Mouse (Mus musculus) brain, embryonic 18.5 days (tissue): Measurements from ENCODE around the gene Sh3kbp1.

ENCODE experiments used
- DNase-seq: peaks from one replicate; pipeline ENCODE4 v3.0.0-alpha.2; 2012; ENCODE audit warnings: low read depth, low spot score

Sh3kbp1 gene

DNA sequence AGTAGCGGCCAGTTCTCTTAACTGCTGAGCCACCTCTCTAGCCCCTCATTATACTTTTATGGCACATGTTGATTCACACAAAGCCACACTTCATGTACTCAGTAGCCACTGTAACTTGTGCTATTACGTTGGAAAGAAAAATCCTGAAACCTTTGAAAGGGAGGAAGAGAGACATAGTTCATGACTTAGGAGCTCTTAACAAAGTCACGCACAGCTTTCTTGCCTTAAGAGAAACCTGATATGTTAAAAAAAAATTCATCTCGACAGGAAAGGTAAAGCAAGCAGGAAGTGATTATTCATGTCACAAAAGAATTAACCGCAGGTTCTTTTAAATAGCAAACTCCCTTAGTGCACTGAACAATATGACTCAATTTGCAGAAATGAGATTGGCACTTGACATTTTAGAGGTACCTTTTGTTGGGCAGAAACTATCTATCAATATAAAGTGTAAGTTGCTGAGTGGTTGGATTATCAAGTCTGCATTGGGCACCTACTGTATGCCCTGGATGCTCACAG is 51.3 kb downstream of the Sh3kbp1 start:
- no peak for DNase-seq

DNA sequence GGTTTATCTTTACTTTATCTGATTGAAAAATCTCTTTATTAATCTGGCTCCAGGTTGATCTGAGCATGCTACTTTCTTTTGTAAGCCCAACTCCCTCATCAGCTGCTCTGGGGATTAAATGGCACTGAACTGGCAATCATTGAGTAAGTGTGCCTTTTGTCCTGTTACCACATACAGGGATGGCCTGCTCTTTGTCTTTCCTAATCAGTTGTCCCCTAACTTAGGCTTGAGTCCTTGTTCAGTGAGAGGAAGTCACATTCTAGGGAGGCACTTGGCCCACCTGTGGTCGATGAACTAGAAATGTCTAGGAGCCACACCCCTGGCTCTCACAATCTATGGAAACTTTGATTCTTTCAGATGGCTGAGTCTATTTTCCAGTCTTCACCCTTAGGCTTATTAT is 58.4 kb downstream of the Sh3kbp1 start:
- DNase-seq = no peak

DNA sequence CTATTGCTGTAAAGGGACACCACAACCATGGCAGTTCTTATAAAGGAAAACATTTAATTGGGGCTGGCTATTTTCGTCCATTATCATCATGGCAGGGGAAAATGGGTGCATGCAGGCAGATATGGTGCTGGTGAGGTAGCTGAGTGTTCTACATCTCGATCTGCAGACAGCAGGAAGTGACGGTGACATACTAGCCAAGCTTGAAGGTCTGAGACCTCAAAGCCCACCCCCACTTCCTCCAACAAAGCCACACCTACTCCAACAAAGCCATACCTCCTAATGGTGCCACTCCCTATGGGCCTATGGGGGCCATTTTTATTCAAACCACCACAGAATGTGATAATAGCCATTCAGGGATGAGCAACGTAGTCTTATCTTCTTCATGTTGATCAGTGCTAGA is 59.8 kb downstream of the Sh3kbp1 start:
- DNase-seq = no peak

DNA sequence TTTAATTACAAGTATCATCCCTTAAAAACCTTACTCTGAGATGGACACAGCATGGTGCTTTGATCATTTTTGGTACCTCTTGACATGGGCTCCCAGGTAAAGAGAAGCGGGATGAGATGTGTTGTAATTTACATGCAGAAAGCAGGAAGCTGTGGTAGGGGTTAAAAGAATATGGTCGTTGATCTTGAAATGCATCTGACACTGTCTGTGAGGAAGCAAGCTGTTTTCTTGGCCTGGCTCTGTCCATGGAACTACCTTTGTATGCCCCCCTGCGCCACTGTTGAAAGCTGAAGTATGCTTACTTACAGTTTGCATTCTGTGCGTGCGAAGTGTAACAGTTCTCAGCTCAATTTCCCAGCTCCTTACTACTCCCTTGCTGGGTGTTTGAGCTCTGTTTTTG is 61.6 kb downstream of the Sh3kbp1 start:
- DNase-seq = no peak

DNA sequence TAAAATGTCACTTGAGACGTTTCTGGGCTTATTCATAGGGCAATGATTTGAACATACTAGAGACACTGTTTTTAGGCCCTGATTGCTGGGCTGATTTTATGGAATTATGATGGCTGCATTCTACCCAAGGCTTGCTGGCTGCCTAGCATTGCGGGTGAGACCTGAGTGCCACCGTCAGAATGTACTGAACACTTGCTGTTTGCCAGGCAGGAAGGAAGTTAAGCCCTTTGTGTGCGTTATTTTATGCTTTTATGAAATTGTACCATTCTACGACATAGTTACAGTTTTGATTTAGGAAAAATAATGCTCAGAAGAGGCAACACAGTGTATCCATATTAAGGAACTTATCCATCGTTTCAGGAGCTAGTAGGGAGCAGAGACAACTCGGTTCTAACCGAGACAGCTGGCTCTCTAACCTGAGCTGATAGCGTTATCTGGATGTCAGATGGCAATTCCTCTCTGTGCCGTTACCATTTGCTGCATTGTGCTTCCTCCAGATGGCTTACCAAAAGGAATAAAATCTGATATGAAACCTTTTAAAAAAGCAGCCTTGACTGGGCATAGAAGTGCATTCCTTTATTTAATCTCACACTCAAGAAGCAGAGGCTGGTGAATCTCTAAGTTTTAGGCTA is 62.8 kb downstream of the Sh3kbp1 start:
- DNase-seq = no peak

DNA sequence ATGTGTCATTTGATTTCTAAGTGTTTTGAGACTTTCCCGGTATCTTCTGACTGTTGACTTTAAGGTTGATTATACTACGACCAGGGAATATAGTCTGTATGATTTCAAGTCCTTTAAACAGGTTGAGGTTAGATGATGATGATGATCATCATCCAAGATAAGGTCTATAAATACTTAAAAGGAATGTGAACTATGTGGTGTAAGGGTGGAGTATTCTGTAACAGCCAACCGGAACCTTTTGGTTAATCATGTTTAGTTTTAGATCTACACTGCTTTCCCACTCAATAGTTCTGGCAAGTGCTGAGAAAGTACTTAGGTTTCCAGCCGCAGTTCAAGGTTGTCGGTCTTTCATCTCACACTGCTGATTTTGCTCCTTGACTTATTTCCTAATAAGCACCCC is 66.1 kb downstream of the Sh3kbp1 start:
- DNase-seq = no peak

DNA sequence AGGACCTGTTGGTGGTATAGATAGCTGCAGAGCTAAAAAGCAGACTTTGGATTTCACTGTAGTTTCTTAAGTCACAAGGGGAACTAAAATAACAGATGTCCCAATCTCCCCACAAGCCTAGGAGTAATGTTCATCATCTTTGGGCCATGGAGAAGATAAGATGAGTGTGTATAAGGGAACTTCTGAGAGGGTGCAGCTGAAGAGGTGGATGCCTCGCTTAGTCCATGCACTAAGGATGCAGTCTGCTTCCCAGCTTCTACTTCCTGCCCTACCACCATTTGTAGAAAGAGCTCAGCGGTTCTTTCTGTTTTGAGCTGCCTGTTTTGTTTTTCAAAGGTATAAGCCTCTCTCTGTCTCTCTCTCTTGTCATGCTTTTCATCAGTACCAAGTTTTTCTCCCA is 69.5 kb downstream of the Sh3kbp1 start:
- DNase-seq = no peak

DNA sequence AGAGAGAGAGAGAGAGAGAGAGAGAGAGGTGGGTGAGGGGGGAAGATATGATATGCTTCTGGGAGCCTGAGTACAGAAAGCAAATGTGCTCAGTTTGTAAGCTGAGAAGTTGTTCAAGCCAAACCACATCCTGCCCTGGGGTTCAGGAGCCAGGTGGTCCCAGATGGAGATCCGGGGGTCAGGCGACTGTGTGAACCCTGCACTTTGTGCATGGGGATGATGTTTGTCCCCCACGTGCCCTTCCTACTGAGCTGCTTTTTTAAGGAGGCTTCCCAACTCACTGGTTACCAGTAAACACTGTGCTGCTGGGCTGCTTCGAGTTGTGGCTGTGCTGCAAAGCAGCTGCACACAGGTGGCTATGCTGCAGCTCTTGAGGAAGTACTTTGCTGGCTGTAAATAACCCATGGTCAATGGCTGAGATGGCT is 70.0 kb downstream of the Sh3kbp1 start:
- DNase-seq = no peak

DNA sequence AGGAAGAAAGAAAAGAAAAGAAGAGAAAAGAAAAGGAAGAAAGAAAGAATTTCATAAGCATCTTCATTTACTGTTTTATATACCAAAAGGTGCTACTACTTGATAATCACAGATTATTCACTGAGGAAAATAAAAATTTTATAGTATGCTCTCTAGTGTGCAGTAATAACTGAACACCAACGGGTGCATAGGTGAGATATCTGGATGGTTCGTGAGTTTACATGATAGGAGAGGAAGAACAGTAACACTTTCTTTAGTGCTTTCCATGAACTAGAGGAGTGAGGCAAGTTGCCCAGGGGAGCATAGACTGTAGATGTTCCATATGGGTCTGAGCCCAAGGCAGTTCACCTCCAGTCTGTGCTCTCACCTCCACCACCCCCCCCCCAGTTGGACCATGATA is 75.8 kb downstream of the Sh3kbp1 start:
- DNase-seq = no peak

DNA sequence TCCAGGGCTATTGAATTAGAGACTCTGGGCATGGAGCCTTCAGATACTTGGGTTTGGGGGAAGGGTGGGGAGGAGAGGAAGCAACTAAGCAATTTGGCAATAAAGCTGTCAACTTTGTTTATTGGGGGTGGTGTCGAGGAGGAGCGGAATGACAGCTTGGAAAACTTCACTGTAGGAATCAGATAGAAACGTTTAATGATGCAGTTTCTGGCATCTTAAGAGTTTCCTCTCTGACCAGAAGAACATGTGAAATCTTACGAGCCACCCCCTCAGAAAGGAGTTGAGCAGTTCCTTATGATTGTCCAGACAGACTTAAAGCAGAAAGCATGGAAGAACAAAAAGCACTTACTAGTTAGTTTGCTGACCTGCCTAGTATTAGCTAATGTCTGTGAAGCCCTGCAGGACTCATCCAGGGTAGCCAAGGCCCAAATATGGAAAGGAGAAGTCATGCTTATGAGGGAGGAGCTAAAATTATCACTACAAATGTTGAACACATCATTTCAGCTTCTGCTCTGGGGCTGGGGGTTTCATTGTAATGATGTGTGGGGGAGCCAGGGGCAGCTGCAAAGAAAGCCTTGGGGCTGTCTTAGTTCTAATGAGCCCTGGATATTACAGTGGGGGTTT is 77.4 kb downstream of the Sh3kbp1 start:
- DNase-seq = no peak

DNA sequence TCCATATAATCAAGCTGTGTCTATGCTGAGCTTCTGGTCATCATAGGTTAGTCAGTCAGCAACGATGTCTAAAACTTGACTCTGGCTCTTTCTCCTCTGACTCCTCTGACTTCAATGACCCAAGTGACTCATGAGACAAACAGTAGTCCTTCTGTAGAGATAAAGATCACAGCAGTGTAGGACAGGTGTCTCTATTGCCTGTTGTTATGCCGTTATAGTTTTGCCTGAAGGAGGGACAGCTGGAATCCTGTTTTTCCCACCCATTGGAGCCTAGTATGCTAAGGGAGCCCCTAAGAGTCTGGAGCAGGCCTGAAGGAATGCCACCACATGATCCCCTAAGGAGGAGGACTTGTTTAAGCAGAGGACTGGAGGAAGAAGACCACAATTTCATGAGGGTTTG is 78.3 kb downstream of the Sh3kbp1 start:
- DNase-seq = no peak

DNA sequence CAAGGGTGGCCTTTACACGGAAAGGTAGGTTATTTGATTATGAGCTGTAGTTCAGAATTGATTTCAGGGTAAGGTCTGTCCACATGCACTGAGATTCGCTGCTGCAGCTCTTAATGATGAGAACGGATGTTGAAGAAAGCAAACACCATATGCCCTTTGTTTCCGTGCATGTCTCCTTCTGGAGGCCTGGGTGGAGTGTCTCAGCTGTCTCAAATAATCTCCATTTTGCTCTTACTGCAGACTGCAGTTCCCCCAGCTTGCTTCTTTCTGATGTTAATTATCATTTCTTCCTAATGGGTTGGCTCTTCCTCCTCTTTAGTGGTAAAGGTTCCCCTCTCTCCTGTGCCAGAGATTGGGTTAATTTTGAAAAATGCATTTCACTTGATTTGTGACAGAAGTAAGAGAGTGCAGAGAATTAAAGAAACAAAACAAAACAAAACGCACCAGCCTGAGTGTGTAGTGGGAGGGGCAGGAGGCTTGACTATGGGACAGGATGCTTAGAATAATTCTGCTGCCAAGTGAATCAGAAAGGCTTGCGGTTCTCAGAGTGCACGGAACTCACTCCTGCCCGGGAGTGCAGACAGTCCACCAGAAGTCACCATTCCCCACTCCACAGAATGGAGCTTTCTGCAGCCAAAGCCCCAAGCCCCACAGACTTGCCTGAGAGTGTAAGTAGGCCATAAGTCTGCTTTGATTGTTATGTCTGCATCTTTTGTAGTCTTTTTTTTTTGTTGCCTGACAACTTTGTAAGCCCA is 81.2 kb downstream of the Sh3kbp1 start:
- no peak for DNase-seq

DNA sequence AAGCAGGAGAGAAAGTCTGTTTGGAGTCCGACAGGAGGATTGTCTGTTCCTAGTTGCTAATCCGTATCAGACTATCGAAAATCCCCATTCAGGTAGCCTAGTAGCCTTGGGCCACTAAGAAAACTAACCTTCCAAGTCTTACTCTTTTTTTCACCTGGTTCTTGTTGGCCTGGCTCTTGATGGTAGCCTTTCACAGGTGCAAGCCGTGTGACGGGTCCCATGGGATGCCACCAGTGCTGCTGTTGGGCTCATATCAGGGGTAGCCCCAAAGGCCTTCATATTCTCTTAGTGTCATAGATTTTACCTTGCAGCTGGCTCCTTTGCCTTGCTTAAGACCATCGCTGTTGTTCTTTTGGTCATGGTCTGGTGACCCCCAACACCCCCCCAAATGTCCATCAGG is 82.2 kb downstream of the Sh3kbp1 start:
- no peak for DNase-seq

DNA sequence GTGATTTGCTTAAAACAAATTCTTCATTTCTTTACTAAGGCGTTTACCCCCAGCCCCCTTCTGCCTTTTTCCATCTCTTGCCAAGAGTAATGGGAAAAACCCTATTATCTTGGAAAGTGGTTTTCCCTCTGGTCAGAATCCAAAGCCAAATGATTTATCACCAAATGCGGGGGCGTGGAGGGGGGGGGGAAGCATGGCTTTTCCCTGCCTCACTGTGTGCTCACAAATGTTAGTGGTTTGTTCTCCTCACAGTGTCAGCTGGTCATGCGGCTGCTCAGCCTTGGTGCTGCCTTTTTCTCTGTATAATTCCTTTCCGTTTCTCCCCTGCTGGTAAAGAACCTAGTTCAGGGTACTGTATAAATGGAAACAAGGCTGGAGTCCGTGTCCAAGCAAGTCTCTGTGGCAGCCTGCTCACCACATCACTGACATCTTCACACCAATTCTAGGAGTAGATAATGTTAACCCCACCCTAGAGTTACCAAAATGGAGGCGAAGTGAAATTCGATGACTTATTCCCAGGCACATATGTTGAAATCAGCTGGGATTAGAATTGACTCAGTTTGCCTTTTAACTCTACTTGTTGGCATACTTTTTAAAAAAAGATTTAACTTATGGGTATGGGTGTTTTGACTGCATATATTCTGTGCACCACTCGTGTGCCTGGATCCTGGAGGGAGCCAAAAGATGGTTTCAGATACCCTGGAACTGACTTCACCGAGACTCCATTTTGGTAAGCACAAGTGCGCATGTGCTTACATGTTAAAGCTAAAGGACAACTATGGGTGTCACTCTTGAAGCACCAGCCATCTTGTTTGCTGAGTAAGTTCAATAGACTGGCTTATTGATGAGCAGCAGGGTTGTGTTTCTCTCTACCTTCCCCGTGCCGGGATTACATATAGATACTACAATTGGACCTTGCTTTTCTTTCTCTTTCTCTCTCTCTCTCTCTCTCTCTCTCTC is 84.3 kb downstream of the Sh3kbp1 start:
- DNase-seq = no peak

DNA sequence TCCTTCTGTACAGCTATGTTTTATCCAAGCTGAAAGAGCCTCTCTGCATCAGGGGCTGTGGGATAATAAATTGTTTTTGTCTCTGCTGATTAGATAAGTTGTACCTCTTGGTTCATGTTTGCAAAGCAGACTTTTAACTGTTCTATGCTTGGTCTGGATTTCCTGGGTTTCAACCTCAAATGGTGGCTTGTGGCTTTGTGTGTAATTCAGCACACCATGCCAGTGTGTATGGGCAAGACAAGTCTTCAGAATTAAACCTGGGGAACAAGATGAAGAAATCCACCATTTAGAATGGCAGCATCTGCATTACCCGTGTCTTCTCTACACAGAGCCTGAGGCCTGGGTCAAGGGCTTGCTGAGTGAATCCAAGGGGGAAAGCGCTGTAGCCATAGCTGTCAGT is 86.1 kb downstream of the Sh3kbp1 start:
- no peak for DNase-seq

DNA sequence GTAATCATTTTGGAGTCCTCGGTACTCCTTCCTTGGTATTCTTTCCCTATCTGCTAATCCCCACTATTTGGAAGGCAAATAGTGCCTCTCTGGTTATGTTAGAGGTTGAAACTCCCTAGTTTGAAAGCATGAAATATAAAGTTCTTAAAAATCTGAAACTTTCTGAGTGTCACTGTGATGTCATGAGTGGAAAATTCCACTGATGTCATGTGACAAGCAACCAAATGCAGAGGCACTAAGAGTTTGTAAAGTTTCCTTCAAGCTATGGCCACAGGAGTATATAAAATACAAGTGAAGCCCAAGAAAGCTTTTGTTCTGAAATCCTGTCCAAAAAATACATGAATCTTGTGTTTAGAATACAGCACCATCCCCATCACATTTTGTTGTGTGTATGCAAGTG is 94.3 kb downstream of the Sh3kbp1 start:
- DNase-seq = no peak

DNA sequence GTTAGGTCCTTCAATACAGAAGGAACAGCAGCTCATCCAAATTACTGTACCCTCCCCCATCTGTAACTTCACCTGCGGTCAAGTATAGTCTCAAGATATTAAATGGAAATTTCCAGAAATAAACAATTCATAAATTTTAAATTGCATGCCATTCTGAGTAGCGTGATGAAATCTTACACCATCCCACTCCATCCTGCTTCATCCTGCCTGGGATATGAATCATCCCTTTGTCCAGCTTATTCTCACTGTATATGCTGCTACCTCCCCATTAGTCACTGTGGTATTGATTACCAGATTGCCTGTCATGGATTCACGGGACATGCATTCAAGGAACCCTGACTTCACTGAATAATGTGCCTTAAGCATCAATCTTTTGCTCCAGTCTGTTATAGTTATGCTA is 104.3 kb downstream of the Sh3kbp1 start:
- no peak for DNase-seq

DNA sequence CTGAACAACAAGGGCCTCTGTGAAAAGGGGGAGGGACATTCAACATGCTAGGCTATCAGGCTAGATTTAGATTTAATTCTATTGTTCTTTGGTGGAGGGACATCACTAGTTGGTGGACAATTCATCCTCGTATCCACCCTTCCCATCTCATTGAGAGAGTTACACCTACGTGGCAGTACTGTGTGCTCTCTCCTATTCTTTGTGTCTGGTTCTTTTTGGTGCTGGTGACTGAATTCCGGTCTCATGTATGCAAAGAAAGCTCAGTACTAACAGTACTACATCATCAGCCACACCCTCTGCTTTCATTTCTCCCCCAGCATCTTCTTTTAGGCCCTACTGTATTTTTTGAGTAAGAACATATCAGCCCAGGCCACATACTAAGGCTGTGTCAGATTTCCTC is 105.8 kb downstream of the Sh3kbp1 start:
- no peak for DNase-seq

DNA sequence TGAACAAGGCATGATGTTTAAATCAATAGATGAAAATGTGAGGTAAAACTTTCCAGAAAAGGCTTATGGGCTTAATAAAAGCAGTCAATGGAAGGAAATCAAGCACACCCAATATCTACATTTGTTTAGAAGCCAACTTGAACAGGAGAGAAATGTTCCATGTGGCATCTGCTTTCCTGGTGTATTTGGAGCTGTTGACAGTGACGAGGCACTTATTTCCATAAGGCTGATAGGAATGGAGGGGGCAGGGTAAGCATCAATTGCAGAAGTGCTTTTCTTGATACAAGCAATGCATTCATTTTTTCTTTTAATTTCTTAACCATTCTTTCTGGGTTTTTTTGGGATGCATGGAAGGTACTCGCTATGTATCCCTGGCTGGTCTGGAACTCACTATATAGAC is 106.9 kb downstream of the Sh3kbp1 start:
- DNase-seq = no peak

DNA sequence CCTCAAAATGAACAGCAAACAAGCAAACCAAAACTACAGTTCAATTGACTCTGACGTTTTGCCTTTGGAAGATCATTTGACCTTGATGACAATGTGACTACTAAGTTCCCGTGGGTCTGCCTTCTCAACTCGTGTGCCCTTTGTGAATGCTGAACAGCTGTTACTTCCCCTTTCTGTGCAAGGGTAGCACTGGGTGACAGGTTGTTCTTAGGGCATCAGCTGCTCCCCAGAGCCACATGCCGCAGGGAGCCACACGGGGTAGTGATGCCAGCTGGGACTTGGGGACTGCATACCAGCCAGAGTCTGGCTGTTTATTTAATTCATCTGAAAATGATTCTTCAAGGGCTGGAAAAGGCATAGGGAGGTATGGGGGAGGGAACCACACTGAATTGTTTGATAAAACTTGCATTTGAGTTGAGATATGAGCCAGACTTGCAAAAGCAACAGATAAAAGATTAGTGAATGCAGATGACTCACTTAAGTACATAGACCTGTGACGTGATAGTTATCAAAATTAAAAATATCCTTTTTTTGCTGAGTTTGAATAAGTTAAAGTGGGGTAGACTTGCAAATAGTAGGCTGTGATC is 108.5 kb downstream of the Sh3kbp1 start:
- no peak for DNase-seq

DNA sequence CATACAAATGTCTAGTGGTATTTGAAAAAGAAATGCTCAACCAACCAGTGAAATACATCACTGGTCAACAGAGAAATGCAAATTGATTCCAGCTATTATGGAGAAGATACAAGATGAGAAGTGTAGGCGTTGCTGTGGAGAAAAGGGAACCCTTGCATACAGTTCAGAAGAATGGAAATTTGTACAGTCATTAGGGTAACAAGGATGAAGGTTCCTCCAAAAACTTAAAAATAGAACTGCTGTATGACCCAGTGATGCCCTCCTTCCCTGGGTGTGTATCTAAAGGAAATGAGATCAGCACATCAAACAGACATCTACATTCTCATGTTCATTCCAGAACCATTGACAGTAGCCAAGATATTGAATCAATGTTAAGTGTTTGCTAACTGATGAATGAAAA is 110.3 kb downstream of the Sh3kbp1 start:
- DNase-seq = no peak
